Mouse (Mus musculus) spleen, adult 18-20 months (tissue): Measurements from ENCODE around the gene 4930442H23Rik.

Source experiments
- DNase-seq, 2 experiments: peaks; one replicate each; pipeline ENCODE4 v3.0.0; 2022; ENCODE audit warnings: mixed read lengths in 2 of 2

Gene 4930442H23Rik

DNA sequence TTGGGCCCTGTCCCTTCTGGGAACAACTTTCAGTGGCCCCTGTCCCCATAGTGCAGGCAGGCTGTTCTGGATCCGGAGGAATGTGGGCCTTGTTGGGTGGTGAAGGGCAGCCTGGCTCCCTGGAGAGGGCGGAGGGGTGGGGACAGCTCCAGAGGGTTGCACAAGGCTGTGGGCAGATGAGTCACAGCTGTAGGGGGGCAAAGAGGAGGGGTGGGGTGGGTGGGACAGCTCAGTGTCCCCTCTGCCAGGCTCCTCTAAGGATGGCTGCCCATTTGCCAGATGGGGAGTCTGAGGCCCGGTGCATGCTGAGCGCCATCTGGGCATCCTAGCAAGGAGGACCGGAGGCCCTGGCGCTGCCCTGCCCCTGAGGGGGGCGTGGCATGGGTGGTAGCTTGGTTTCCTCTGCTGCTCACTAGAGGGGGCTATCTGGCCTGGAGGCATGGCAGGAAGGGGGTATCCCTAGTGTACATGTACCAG lies 40.5 kb downstream of the 4930442H23Rik start:
- DNase-seq, result no peak

DNA sequence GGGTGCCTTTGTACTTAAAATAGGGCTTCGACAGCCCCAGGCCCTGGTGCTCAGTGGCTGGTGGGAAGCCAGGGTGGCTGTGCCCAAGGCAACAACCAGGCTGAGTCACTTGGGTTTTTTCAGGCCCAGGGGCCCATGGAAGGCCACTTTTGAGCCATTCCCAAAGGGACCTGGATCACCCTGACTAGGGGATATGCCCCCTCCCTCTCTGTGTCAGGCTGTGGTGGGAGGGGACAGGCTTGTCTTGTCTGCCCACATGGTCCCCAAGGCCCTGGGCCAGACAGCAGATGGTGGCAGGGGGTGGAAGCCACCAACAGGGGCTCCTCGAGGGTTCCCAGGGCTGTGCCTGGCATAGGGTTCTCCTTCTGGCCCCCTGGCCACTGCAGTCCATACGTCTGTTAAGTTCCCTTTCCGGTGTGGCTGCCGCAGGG lies 41.1 kb downstream of the 4930442H23Rik start:
- no peak for DNase-seq

DNA sequence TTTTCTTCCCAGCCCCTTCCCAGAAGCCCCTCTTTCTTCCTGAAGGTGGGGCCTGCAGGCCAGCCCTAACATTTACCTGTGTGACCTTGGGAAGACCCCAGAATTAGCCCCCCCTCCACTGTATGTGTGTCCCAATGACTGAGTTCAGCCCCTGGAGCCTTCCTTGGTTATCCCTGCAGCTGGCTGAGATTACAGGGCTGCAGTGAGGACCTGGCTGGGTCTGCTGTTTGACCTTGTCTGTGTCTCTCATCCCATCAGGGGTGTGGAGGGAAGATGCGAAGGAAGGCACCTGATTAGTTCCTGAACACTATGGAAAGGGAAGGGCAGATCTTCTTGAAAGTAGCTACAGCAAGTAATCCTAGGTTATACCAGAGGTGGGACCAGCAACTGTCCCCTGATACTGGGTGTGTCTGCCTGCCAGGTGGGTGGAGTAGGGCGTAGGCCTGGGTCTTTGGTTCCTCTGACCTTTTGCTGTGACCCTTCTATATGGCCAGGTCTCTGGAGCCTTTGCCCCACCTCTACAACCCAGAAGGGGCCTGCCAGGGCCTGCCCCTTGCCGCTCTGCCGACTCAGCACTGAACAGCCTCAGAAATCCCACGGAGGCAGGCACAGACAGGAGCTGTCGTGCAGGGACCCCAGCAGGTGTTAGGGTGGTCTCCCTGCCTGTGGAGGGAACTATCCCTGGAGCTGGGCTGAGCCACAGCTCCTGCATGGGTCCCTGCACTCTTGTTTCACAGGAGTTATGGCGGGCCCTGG lies 42.0 kb downstream of the 4930442H23Rik start:
- DNase-seq, result no peak

DNA sequence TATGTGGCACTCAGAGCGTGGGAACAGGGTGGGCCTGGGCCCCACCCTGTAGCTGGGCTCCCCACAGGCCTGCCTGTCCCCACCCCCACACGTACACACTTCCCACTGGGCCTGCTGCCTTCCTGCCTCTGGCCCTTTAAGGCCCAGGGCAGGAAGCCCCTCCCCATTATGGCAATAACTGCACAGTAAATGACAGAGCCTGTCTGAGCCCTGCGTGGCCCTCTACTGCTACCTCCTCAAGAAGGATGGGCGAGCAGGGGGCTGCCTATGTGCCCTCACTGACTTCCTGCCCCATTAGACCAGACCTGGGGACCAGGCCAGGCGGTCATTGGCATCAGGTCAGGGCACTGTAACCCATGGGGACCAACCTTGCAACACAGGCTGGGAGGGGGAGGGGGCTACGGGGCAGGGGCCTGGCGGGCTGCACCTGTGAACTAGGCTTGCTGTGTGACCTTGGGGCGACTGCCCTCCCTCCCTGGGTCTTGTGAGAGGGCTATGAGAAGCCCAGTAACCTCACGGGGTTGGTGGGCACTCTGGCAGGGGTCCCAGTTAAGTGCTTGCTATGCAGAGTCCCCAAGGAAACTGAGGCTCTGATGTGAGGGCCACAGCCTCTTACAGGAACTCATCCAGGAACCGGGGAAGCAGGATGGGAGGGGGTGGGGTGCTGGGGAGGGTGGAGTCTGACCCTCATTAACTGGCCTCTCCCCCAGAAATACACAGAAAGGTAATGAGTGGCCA lies 42.8 kb downstream of the 4930442H23Rik start:
- no peak for DNase-seq

DNA sequence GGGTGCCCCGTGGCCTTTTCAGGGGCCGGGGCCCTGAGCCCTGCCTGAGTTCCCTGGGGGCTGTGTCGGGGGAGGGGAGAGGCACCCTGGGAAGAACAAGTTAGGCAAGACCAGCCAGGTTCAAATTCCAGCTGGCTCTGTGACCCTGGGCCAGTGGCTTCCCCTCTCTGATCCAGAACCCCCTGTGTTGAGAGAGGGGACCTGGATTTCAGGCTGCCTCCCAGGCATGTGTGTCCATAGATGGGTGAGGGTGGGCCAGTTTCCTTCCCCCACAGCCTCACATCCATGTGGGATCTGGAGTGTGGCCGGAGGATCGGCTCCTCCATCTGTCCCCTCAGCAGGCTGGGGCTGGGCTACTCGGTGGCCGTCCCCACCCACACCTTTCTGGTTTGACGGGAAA lies 43.6 kb downstream of the 4930442H23Rik start:
- DNase-seq, result no peak

DNA sequence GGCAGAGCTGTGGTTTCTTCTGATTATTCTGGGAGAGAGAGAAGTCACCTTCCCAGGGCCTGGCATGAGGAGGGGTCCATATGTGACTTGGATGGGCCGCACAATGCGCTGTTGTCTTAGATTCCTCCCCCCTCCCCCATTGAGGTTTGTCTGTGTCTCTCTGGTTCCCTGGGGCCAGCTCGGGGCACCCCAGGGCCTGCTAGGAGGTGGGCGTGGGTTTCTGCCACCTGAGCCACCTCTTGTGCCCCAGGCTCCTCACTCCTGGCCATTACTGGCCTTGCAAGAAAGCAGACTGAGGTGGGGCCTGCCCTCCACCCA lies 44.2 kb downstream of the 4930442H23Rik start:
- DNase-seq, result no peak

DNA sequence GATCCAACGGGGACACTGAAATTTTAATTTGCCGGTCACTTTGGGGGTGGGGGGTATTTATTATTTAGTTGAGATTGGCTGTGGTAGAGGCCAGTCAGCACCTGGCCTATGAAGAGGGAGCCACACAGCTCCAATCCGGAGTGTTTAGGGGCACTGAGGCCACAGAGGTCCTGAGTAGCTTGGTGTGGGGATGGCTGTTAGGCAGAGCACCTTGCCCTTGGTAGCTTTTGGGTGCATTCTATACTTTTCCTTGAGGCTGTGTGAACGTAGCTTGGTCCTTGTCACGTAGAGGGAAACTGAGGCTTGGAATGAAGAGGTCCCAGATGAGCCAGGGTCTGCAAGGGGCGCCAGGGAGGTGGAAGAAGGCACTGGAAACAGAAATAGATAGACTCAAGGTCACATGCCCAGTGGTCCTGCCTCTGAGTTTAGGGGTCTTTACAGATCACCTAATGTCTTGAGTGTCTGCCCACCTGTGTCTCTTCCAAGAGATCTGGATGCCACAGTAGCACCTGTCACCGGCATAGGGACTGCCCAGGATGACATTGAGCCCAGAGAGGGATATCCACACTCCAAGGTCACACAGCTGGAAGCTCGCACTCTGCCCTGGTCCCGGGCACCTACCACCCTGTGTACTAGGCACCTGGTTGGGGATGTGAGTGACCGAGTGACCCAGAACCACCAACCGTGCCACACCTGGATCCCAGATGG lies 44.7 kb downstream of the 4930442H23Rik start:
- no peak for DNase-seq

DNA sequence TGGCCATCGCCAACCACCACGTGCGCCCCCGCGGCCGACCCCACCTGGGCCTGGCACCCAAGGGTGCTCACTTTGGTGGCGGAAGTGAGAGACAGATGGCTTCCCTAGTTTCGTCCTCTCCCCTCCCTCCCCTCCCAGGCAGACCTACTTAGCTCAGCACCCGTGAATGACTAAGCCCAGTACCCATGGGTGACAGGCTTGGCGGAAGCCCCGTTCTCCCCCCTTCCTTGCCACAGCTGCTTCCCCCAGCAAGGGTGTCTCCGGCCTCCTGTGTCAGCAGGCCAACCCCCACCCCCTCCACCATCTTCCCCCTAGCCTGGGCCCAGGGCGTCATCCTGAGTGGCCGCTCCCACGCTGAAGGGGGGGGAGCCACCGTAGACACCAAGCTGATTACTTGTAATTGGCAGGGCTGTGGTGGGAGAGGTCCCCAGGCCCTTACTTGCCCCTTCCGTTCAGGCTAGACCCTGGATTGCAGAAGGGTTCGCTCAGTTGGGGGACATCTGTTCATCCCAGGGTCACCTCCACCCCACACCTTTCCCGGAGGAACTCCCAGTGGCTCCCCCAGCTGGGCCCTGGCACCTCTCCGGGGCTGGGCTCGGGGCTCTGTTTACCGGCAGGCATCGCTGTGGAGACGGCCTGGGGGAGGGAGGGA lies 45.4 kb downstream of the 4930442H23Rik start:
- DNase-seq, result no peak

DNA sequence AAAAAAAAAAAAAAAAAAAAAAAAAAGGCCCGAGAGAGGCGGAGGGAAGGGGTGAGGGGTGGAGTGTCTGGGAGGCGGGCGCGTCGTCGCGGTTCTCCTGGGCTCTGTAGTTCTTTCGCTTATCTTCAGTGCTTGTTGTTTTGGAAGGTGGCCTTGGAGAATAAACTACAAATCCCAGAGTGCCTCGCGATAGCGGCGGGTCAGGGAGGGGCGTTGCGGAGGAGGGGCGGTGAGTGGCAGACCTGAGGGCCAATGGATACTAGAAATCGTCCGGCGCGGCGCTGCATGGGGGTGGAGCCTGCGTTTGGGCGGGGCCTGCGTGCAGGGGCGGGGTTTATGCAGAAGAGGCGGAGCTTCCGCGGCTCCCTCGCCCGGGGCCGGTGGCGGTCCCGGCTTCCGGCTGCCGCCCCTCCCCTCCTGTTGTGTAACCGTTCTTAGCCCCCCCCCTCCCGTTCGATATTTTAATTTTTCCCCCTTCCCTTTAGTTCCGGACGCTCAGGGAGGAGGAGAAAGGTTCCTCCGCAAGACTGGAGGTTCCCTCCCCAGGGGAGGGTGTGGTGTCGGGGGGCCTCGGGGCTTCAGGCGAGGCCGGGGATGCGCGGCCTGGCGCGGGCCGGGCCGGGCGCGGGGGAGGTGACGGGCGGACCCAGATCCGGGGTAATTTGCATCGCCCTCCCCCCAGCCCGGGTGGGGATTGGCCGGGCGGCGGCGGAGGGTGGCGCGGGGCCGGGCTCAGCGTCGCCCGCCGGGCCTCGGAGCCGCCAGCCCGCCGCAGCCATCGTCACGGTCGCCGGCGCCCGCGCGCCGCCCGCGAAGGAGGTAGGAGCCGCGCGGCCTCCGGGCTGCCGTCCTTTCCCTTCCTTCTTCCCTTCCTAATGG lies 46.2 kb downstream of the 4930442H23Rik start:
- DNase-seq, result peak; percentile 99

DNA sequence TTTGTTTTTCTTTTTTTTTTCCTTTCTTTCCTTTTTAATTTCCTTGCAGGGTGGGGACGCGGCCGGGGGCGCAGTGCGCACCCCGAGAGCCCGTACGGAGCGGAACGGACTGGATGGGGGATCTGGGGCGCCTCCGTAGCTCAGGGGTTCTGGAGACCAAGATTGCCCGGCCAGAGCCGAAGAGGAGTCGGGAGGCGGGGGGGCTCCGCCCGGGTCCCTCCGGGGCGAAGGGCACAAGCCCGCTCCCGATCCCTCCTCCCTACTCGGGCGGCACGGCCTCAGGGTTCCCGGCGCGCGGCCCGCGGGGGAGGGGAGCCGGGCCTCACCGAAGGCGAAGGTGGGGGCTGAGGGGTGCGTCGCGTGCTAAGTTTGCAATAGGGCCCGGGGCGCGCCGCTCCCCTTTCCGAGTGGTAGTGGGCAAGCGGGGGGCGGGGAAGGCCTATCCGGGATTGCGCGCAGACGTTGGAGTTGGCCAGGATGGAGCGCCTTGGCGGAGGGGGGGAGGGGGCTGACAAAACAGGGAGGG lies 46.9 kb downstream of the 4930442H23Rik start:
- peak; percentile 73 to 75 for DNase-seq

DNA sequence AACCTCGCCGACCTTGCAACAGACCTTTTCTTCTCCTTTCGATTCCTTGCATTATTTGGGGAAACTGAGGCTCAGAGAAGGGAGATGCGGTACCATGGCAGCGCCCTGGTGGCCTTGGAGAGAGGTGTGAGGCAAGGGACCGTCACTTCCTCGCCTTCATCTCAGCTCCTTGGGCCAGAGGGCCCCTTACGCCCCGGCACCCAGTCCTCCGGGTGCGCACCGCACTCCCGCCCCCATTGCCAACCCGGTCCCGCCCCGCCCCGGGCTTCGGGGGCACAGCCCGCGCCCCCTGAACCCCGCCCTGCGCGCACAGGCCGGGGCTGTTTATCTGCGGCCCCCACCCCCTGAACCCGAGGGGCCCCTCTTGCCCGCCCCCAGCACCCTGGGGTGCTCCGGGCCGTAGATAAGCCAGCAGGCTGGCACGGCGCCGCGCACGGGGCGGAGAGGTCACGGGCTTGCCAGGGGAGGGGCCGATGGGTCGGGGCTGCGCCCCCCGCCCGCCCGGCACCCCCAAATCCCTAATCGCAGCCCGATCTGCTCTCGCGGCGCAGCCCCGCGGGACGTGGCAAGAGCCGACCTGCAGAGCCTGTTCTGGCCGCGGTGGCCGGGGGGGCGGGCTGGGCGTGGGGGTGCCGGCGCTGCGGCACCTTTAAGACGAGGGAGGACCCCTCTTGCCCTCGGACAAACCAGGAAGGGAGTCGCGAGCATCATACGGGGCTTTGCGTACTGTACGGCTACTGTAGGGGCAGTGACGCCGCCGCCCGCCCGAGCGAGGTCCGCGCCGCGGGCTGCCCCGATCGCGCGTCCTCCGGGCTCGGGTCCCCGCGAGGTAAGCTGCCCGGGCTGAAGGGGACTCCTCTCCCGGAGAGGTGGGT lies 47.6 kb downstream of the 4930442H23Rik start:
- DNase-seq, result peak; percentile 65 to 68

DNA sequence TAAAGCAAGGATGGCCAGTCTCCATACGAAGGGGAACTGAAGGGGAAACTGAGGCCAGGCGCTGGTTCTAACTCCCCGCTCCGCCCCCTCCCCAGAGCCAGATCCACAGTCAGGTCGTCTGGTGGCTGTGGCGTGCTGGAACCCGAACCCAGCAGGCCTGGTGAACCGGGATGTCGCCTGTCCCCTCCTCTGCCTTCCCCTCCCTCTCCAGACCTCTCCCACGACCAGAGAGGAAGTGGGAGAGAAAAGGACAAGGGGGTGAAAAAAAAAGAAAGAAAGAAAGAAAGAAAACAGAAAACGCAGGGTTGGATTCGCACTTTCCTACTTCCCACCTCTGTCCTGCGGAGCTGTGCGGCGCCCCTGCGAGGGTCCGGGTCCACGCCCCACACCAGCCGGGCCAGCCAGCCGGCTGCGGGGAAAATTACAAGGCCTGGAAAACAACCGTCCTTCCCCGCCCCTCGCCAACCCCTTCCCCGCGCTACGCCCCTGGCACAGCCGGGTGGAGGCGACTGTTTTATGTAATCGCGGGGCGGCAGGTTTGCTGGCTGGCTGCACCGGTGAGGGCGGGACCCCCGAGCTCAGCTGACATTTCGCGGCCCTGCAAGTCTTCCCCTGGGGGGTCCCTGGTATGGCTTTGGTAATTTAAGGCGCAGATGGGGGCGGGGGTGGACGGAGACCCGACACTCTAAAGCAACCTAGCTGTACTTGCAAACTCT lies 48.5 kb downstream of the 4930442H23Rik start, which contains the start of gene Zbtb7a:
Gene Zbtb7a, plus strand, starts transcription at position 255 of the 716 bp plus-strand sequence.
- DNase-seq, result peak; percentile 34 to 38

DNA sequence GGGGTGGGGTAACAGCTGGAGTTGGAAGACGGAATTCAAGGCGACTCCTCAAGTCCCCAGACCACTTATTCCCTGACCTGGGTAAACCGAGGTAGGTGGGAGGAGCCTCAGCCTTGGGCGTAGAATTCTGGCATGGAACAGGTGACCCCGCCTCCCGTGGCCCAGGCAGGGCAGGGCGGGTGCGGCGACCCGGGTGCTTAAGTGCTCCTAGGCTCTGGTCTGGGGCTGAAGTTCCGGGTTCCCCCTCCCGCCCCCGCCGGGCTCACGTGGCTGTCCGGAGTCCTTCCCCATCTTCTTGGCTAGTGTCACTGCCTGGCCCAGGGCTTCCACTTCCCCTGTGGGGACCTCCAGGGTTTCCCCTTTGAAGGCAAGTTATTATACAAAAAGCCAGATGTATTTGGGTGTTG lies 49.5 kb downstream of the 4930442H23Rik start:
- peak; percentile 89 for DNase-seq
